Mouse (Mus musculus) heart, postnatal 10 days (tissue): ENCODE data around the gene Creg1. TPM values are rescaled to one million over a fixed set of nuclear protein-coding genes. Genes with fewer than 3 reads are reported as not detected.
A peak's percentile ranks its signal among the peaks of the same experiment; 100 is the strongest.

Experiments used
- DNase-seq, 2 experiments: peaks; one replicate each; pipeline ENCODE4 v3.0.0; 2021
- intact Hi-C: fragments of 180-260 bp; cut with DNase I; formaldehyde crosslinking; loops from one replicate; pipeline ENCODE4 v1.15.1; 2025
- total RNA-seq, 2 experiments: library from RNA; stranded (reverse); gene quantifications; 2 replicates each; pipeline ENCODE4 v1.2.3; 2021

Gene Creg1
- 10 to 100 TPM; 34.8 to 36.1 TPM for total RNA-seq

DNA sequence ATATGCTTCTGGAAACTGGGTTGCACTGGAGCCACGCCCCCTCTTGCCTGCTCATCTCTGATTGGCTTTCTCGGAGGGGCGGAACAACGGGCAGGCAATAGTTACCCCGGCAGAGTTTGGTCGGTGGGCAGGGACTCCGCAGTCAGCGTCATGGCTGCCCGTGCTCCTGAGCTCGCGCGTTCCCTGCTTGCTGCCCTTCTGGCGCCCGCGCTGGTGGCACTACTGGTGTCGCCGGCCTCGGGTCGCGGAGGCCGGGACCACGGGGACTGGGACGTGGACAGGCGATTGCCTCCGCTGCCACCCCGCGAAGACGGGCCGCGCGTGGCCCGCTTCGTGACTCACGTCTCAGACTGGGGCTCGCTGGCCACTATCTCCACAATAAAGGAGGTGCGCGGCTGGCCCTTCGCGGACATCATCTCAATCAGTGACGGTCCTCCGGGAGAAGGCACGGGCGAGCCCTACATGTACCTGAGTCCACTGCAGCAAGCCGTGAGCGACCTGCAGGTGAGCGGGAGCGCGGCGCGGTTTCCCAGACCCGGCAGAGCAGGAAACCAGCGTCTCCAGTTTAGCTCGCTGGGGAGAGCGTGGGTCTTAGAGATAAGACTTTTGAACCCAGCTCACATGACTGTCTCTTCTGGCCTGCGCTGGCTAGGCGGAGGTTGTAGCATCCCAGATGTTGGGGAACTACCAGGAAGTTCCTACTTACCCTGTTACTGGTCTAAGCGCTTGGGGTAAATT is at the start of gene Creg1:
Gene Creg1 (plus strand): TSS at position 112 of the 738 bp plus-strand sequence.
- DNase-seq = peak; percentile 96
- intact Hi-C loops = loop anchor here (10.0 kb wide), 1 partner anchor 369 kb away; no protein-coding TSS in a partner anchor

GRCm38 (mm10) chr1:165713798-165714197 is 49.7 kb upstream of the Creg1 start:
- intact Hi-C loops = no loop called here
- peak in 1 of 2 experiments; percentile 48 for DNase-seq

DNA sequence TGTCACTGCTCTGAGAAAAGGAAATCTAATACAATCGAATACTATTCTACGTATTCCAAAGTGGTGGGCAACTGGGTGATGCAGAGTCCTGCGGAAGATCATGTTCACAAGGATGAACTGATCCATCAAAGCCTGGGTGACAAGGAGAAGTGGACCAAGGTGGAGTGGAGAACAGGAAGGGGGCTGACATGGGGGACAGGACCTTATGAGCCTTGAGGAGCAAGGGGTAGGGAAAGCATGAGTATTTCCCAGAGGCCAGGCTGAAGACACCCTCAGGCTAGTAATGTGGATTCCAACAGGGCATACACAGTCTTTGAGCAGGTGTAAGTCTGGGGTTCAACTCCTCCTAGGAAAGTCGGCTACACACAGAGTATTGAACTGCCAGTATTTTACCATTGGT is 47.1 kb upstream of the Creg1 start:
- intact Hi-C loops = no loop called here
- no peak for DNase-seq

DNA sequence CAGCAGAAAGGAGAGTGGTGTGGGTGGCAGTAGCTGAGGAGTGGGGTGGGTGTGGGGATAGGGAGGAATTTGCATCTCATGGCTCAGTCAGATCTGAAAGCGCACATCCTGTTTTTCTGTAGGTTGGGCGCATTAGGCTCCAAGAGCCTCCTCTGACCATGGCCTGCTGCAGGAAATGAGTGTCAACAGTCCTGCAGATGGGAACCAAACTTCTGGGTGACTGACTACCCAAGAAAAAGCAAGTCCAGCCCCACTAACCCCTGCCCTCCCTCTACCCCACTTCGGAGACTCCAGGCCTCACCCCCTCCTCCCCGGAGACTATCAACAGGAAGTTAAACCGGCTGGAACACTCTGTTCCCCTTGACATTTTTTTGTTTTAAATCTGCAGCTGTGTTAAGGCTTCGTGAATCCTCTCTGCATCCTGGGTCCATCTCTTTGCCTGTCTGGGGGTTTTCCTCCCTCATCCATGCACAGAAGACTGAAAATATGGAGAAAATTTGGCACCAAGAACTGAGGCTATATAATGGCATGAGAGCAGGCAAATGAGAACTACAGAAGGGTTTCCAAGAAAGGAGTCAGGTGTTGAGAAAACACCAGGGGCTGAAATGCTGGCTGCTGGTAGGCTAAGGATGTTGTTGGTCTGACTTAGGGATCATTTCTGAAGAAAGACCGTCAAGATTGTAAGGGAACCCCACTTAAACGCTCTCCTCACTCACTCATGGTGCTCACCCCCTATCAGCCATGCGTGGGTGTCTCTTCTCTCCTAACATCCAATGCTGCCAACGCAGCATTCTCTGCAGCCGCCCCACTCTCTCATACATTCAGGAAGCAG is 45.6 kb upstream of the Creg1 start:
- DNase-seq = peak; percentile 82 to 86

GRCm38 (mm10) chr1:165718543-165719105 is 44.9 kb upstream of the Creg1 start:
- DNase-seq = peak; percentile 61 to 70
- intact Hi-C loops = no loop called here

More for the DNA sequence above, 45.6 kb upstream of the Creg1 start:
- intact Hi-C loops = no loop called here

DNA sequence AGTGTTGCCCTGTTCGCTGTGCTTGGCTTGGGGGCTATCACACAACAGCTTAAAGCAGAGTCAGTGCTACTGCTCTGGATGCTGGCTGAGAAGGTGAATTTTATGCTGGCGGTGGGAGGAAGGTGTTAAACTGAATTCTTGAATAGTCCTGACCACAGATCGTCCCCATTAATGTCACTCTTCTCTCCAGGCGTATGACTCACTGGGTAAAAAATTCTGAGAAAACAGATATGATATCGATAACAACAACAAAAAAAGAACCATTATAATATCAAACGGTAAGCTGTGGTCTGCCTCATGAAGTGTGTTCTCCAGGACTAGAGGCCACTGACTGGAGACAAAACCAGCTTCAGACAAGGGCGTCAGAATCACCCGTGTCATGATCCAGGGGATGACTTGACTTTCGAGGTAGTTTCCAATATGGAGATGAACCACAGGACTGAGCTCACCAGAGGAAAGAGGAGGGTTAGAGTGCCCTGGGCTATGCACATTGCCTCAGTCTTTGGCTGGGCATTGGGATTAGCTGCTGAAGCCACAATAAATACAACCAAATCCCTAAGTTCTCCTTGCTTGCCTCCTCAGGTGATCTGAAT is 40.9 kb upstream of the Creg1 start:
- DNase-seq = no peak
- intact Hi-C loops = no loop called here

- DNase-seq = no peak
- intact Hi-C loops = no loop called here
These were observed 39.1 kb upstream of the Creg1 start for GRCm38 (mm10) chr1:165724219-165725033.

DNA sequence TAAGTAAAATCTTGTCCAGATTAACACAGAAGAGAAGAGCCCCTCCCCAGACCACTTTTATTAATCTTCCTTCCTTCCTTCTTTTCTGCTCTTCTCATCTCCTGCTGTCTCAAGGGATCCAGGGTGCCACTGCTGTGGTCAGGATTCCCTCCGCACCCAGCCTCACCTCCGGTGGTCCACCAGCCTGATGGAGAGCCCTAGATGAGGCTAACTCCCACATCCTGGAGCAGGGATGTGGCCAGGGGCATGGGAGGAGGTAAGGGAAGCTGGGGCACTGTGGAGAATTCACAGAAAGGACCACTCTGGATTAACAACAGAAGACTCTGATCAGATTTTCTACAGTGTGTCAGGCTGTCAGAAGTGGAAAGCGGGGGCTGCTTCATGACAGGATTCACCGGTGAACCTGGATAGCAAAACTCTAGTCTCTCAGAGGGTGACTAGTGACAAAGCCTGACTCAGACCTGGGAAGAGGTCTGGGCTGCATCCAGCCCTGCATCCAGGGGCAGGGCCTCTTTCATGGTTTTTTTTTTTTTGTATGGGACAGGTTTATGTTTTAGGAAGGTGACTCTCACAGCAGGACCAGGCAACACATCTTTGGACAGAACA is 38.4 kb upstream of the Creg1 start:
- DNase-seq = no peak
- intact Hi-C loops = no loop called here

GRCm38 (mm10) chr1:165726986-165727385 is 36.6 kb upstream of the Creg1 start:
- intact Hi-C loops = no loop called here
- DNase-seq = no peak

- DNase-seq = no peak
- intact Hi-C loops = no loop called here
These were observed 35.4 kb upstream of the Creg1 start for GRCm38 (mm10) chr1:165728057-165728639.

GRCm38 (mm10) chr1:165730129-165730528 is 33.4 kb upstream of the Creg1 start:
- no peak for DNase-seq
- intact Hi-C loops = loop anchor here (10.0 kb wide), 1 partner anchor 265 kb away; the partner anchor contains the start of genes Dcaf6 and Mpc2

DNA sequence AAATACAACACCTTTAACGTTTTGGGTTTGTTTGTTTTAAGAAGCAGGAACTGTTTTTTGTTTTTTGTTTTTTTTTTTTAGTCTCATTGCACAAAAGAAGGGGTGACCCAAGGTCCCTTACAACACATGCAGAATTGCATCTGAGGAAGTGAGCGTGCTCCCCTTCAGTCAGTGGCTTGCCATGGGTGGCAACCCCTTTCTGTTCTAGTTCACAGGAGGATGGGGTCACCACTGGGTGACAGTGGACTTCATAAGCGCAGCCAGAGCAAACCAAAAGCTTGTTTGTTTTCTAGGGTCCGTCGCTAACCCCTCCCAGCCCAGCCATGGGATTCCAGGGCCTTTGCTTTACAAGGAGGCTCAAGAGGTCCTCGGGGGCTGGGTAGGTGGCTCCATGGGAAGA is 32.0 kb upstream of the Creg1 start:
- DNase-seq = no peak
- intact Hi-C loops = loop anchor here (10.0 kb wide), 1 partner anchor 267 kb away; the partner anchor contains the start of genes Dcaf6 and Mpc2

DNA sequence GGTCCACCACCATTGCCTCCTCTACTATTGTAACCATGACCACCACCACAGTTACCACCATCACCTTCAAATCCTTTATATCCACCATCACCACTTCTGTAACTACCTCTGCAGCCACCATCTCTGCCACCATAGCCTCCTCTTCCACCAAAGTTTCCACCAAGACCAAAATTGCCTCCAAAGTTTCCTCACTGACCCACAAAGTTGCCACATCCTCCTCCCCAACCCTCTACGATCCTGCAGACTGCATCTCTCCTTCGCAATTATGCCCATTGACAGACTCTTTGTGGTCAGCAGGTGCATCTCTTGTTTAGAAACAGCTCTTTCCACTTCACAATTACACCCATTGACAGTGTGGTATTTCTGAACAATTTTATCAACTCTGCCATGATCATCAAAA is 28.7 kb upstream of the Creg1 start:
- no peak for DNase-seq
- intact Hi-C loops = loop anchor here (5.0 to 10.0 kb wide), 2 partner anchors 93 to 270 kb away; partner anchors contain the start of genes Dcaf6 and Mpc2

GRCm38 (mm10) chr1:165735826-165736818 is 27.4 kb upstream of the Creg1 start:
- intact Hi-C loops = loop anchor here (1.0 to 10.0 kb wide), 5 partner anchors 29 to 271 kb away; partner anchors contain the start of genes Dcaf6 and Mpc2
- peak; percentile 92 to 95 for DNase-seq

DNA sequence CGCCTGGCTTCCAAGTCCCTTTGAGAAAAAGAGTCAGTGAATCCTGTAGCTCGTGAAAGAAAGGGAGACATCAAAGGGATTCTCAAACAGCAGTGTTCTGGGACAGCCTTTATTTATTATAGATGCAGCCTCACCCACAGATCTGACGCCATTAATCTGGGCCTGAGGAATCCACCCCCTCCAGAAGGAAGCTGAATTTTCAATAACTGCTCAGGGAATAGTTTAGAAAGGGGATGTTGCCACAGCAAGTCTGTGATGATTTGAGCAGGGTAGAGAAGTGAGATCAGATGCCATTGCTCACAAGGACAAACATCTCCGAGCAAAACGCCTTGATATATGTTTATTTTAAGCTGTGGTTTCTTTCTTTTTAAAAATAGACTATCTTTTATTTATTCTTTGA is 26.1 kb upstream of the Creg1 start:
- DNase-seq = no peak
- intact Hi-C loops = loop anchor here (2.0 to 10.0 kb wide), 3 partner anchors 95 to 273 kb away; partner anchors contain the start of genes Dcaf6 and Mpc2

DNA sequence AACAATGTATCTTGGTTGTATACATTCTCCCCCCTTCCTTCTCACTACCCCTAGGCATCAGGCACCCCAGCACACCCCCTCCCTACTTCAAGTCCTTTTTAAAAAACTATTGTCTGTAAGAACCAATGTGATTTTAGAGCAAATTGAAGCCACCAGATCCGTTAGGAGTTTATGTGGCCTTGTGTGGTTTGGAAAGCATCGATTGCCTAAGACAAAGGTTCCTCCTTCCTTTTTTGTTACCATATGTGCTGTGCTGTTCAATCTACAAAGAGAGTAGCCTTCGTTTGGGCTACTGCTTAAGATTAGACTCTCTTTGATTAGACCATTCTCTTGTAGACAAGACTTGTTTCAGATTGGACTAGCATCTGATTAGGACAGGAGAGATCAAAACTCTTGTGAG is 25.7 kb upstream of the Creg1 start:
- DNase-seq = no peak
- intact Hi-C loops = loop anchor here (2.0 to 10.0 kb wide), 4 partner anchors 17 to 273 kb away; partner anchors contain the start of genes Dcaf6 and Mpc2

GRCm38 (mm10) chr1:165738985-165739384 is 24.6 kb upstream of the Creg1 start:
- DNase-seq = no peak
- intact Hi-C loops = loop anchor here (2.0 to 10.0 kb wide), 3 partner anchors 16 to 274 kb away; partner anchors contain the start of genes Dcaf6 and Mpc2
